Mouse (Mus musculus): ENCODE measurements around the gene Crabp1.

The Crabp1 gene

GRCm38 (mm10) chr9:54764561-54765217 lies at the start of gene Crabp1:
Gene Crabp1, plus strand, starts transcription at chr9:54764748.
- no peak for DNase-seq (ENCODE audit: low spot score in 2 of 2)

DNA sequence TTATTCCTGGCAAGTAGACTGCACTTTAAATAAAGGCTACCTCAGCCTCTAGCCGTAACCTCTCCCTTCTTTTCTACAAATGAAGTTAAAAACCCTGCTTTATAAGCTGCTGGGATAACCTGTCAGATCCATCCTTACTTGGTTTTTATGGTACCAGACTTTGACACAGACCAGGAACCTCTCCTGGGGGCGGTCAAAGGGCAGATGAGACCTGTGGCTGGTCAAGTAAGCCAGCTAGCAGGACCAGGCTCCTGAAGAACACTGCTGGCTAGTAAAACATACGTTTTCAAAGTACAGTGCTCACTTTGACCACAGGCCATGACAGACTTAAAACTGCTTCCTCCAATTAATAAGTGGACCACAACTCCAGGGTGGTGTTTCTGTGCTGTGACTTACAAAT lies 48.8 kb upstream of the Crabp1 start:
- no peak for DNase-seq (ENCODE audit: low spot score in 2 of 2)

GRCm38 (mm10) chr9:54717527-54717926 lies 47.0 kb upstream of the Crabp1 start:
- no peak for DNase-seq (ENCODE audit: low spot score in 2 of 2)

- DNase-seq (ENCODE audit: low spot score in 2 of 2), result no peak
These were observed 42.4 kb upstream of the Crabp1 start for GRCm38 (mm10) chr9:54722156-54722555.

- no peak for DNase-seq (ENCODE audit: low spot score in 2 of 2)
These were observed 42.0 kb upstream of the Crabp1 start for GRCm38 (mm10) chr9:54722596-54722995.

GRCm38 (mm10) chr9:54726315-54726714 lies 38.2 kb upstream of the Crabp1 start:
- no peak for DNase-seq (ENCODE audit: low spot score in 2 of 2)

DNA sequence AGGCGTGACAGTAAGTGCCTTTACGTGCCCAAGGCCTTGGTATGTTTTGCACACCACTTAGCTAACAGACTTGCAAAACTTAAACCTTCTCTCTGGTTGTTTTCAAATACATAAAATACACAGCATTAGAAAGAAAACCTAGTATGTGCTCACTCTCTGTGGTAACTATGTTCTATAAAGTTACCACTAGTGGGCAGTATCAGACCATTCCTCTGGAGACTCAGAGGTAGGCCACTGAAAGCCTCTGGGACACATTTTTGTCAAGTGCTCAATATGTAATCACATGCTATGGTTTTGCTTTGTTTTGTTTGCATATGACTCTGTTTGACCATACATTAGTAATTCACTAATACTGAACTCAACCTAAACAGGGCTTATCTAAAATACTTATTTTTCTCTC lies 32.4 kb upstream of the Crabp1 start:
- DNase-seq (ENCODE audit: low spot score in 2 of 2), result no peak

GRCm38 (mm10) chr9:54733921-54734638 lies 30.5 kb upstream of the Crabp1 start, which contains the start of gene Wdr61:
Gene Wdr61, minus strand, starts transcription at chr9:54734519.
- DNase-seq (ENCODE audit: low spot score in 2 of 2), result peak; percentile 98

- no peak for DNase-seq (ENCODE audit: low spot score in 2 of 2)
These were observed 29.8 kb upstream of the Crabp1 start for GRCm38 (mm10) chr9:54734639-54735252.

DNA sequence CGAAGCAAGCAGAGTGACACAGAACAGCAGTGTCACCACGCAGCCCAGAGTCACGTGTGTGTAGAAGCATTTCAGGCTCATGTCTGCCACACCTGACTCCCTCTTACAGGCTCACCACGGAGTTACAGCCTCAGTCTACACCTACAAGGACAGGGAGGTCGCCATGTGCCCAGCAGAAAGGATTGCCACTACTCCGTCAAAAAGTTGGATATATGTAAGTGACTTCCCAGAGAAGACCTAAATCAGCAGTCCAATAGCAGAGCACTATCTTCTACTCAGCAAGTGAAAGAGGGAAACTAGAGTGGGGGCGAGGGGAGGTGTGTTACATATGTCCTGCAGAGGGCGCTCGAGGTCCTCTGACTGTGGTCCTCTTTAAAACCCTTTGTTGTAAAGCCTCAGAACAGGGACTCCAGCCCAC lies 28.3 kb upstream of the Crabp1 start:
- no peak for DNase-seq (ENCODE audit: low spot score in 2 of 2)

DNA sequence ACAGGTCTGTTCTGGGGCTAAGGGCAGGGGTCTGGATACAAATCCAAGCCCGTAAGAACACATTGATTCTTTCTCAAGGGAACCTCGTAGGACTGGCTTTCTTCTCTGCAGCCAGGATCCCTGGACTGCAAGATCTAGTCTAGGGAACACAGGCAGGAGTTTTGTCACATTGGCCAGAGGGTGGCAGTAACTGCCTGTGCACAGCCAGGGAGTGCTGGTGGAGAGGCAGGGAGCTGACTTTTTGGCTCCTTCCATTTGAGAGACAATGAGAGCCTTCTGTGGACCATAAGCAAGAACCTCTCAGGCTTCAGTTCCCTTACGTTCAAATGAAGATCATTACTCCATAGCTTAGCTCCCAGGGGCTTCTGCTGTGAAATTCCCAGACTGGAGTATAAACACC lies 26.2 kb upstream of the Crabp1 start:
- peak; percentile 73 to 80 for DNase-seq (ENCODE audit: low spot score in 2 of 2)

- DNase-seq (ENCODE audit: low spot score in 2 of 2), result no peak
These were observed 20.7 kb upstream of the Crabp1 start for GRCm38 (mm10) chr9:54743891-54744290.

- DNase-seq (ENCODE audit: low spot score in 2 of 2), result no peak
These were observed 18.7 kb upstream of the Crabp1 start for GRCm38 (mm10) chr9:54745740-54746370.

DNA sequence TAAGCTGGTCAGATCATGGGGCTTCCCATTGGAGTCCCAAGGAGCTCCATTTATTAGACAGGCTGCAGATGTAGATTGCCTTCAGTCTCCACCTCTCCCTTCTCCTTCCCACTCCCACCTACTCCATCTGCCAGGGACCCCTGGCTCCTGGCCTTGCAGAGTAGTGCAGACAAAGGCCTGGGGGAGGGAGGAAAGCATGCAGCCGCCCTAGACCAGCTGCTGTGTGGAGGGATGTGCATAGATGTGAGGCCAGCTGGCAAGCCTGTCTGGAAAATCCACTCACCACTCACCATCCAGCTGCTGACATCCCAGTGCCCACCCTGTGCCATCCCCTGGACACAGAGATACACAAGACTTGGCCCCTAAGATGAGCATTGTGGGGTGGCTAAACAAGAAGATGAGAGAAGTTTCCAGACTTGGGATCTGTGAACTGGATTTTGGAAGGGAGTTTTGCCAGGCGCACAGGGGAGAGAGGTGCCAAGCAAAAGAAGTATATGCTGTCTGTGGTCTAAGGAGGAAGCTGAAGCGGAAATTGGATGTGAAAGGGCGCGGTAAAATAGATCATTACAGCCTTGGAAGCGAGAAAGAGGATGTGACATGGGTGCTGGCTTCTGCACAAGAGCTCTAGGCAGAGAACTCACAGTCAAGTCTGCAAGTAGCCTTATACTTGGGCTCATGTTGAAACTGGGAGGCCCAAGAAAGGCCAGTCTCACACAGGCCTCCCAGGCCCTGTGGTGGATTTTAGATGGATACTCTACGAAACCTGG lies 14.2 kb upstream of the Crabp1 start:
- no peak for DNase-seq (ENCODE audit: low spot score in 2 of 2)

DNA sequence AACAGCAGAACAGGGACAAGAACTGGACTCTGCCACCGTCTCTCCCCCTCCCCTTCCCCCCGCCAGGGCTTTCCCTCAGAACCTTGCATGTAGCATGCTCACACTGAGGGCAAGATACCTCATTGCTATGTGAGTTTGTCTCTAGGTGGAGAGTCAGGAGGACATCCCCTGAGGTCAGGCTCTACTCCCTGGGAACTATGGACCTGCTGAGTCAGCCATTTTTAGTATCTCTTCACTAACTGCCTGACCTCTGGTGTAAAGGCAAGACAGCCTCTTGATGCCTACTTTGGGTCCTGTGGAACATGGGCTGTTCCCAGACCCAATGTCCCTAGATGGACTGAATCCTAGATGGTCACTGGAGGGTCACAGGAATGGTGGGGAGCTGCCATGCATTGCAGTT lies 12.9 kb upstream of the Crabp1 start:
- DNase-seq (ENCODE audit: low spot score in 2 of 2), result no peak

GRCm38 (mm10) chr9:54752201-54752943 lies 12.2 kb upstream of the Crabp1 start:
- no peak for DNase-seq (ENCODE audit: low spot score in 2 of 2)

- no peak for DNase-seq (ENCODE audit: low spot score in 2 of 2)
These were observed 11.6 kb upstream of the Crabp1 start for GRCm38 (mm10) chr9:54752944-54753295.

- no peak for DNase-seq (ENCODE audit: low spot score in 2 of 2)
These were observed 5.0 kb upstream of the Crabp1 start for GRCm38 (mm10) chr9:54759592-54759991.

- DNase-seq (ENCODE audit: low spot score in 2 of 2), result no peak
These were observed 457 bp upstream of the Crabp1 start for GRCm38 (mm10) chr9:54764091-54764490.

GRCm38 (mm10) chr9:54765336-54766085 lies 963 bp downstream of the Crabp1 start:
- DNase-seq (ENCODE audit: low spot score in 2 of 2), result no peak
